Mouse (Mus musculus) myocyte (in vitro differentiated cells): ENCODE measurements around the gene Hes7. TPM values are rescaled to one million over a fixed set of nuclear protein-coding genes. Genes with fewer than 3 reads are reported as not detected.

Experiments used
- H3K27me3 ChIP-seq: one replicate; pipeline ENCODE4 v1.6.1; 2011; ENCODE audit not compliant: control insufficient read depth, insufficient read depth, insufficient read length
- H3K36me3 ChIP-seq: one replicate; pipeline ENCODE4 v1.6.1; 2011; ENCODE audit not compliant: control insufficient read depth, insufficient read depth
- H3K4me2 ChIP-seq: one replicate; pipeline ENCODE4 v1.6.1; 2011; ENCODE audit warnings: low read depth, control low read depth
- H3K4me3 ChIP-seq: one replicate; pipeline ENCODE4 v1.5.1; 2011; ENCODE audit warnings: mild to moderate bottlenecking, control low read depth, moderate library complexity
- H3K79me2 ChIP-seq: one replicate; pipeline ENCODE4 v1.6.1; 2011; ENCODE audit not compliant: control insufficient read depth, insufficient read depth
- H3ac ChIP-seq: one replicate; pipeline ENCODE4 v1.6.1; 2011; ENCODE audit not compliant: control insufficient read depth, insufficient read length
- CEBPB ChIP-seq: IDR thresholded peaks from 2 replicates; pipeline ENCODE4 v1.6.1; 2011; ENCODE audit warnings: mild to moderate bottlenecking, moderate library complexity; ENCODE audit not compliant: poor library complexity, insufficient read depth, severe bottlenecking
- E2F4 ChIP-seq: IDR thresholded peaks from one replicate; pipeline ENCODE4 v1.6.1; 2011; ENCODE audit warnings: mild to moderate bottlenecking, control low read depth, moderate library complexity; ENCODE audit not compliant: insufficient read depth
- MAX ChIP-seq: IDR thresholded peaks from one replicate; pipeline ENCODE4 v1.6.1; 2011; ENCODE audit warnings: low read depth, mild to moderate bottlenecking, control low read depth
- MYOD1 ChIP-seq, 3 experiments: IDR thresholded peaks; one replicate each; pipeline ENCODE4 v1.6.1; 2011; ENCODE audit warnings: control low read depth in 2 of 3, low read depth in 2 of 3, mild to moderate bottlenecking in 2 of 3, moderate library complexity in 1 of 3; ENCODE audit not compliant: insufficient read length in 2 of 3, control insufficient read depth in 1 of 3
- MYOG ChIP-seq, 3 experiments: IDR thresholded peaks; one replicate each; pipeline ENCODE4 v1.6.1; 2011; ENCODE audit warnings: control low read depth in 2 of 3, low read depth in 2 of 3, mild to moderate bottlenecking in 2 of 3; ENCODE audit not compliant: insufficient read length in 2 of 3, control insufficient read depth in 1 of 3, insufficient read depth in 1 of 3
- POLR2A ChIP-seq: IDR thresholded peaks from one replicate; pipeline ENCODE4 v1.6.1; 2011; ENCODE audit warnings: low read depth, mild to moderate bottlenecking, control low read depth, moderate library complexity; ENCODE audit not compliant: insufficient read length
- POLR2AphosphoS2 ChIP-seq: IDR thresholded peaks from one replicate; pipeline ENCODE4 v1.6.1; 2011; ENCODE audit warnings: low read depth, control low read depth; ENCODE audit not compliant: insufficient read length
- REST ChIP-seq: IDR thresholded peaks from one replicate; pipeline ENCODE4 v1.6.1; 2011; ENCODE audit warnings: mild to moderate bottlenecking, control low read depth, moderate library complexity; ENCODE audit not compliant: insufficient read depth, insufficient read length
- SRF ChIP-seq: IDR thresholded peaks from one replicate; pipeline ENCODE4 v1.6.1; 2011; ENCODE audit warnings: low read depth; ENCODE audit not compliant: control insufficient read depth, insufficient read length
- TCF12 ChIP-seq: IDR thresholded peaks from one replicate; pipeline ENCODE4 v1.6.1; 2011; ENCODE audit warnings: mild to moderate bottlenecking, control low read depth; ENCODE audit not compliant: poor library complexity, insufficient read depth, severe bottlenecking
- TCF3 ChIP-seq: IDR thresholded peaks from one replicate; pipeline ENCODE4 v1.6.1; 2011; ENCODE audit warnings: low read depth, control low read depth; ENCODE audit not compliant: insufficient read length
- USF1 ChIP-seq: IDR thresholded peaks from one replicate; pipeline ENCODE4 v1.6.1; 2011; ENCODE audit warnings: low read depth, mild to moderate bottlenecking, control low read depth, moderate library complexity
- polyA plus RNA-seq: library from polyadenylated mRNA; unstranded; fragments of >200 nt; fragmentation: generic; extraction: Trizol; gene quantifications from one replicate; pipeline ENCODE4 v1.2.1, GENCODE M21; 2012; ENCODE audit warnings: missing spikeins

Hes7 gene
- polyA plus RNA-seq, 1 experiment: 0.28 TPM

DNA sequence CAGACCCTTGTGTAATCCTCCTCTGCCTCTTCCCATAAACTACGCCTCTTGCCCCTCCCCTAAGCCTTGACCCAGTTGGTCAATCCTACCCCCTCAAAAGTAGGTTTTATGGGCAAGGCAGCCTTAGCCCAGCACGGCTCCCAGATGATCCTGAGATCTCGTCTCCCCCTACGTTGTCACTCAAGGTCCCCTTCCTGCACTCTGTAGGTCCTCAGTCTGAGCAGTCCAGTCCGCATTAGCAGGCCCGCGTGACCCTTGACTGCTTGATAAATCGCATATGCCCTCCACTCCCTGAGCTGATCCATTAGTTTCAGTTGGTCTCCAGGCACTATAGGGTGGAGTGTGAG lies 14.4 kb downstream of the Hes7 start:
- Histone ChIP-seq H3K79me2 (no peaks in the 10 kb centered on the region), H3K4me3 (no peak overlapping the region)

DNA sequence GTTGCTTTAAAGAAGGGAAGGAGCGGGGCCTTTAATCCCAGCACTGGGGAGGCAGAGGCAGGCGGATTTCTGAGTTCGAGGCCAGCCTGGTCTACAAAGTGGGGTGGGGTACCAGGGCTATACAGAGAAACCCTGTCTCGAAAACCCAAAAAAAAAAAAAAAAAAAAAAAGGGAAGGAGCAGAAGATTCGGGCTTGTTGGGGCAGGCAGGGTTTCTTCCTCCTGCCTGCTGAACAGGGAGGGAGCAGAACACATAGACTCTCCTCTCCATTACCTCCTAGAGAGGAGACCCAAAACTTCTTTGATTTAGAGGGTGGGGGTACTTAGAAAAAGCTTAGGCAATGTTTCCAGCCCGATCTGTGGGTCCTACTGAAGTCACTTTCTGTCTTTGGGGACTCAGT lies 15.2 kb downstream of the Hes7 start:
- H3K4me3 ChIP-seq: no peak overlapping the region
- H3ac ChIP-seq: no peak overlapping the region
- no peaks in the 10 kb centered on the region for H3K36me3 ChIP-seq
- H3K4me2 ChIP-seq: no peak overlapping the region
- no peak for TF ChIP-seq MAX
- no peak for TF ChIP-seq POLR2AphosphoS2
- TF ChIP-seq REST: no peak
- TF ChIP-seq TCF3: no peak
- TF ChIP-seq E2F4: no peak
- no peak for TF ChIP-seq USF1
- no peak for TF ChIP-seq MYOG (IDR thresholded peaks at IDR 0.05; ENCODE audit: control insufficient read depth in 1 of 3, insufficient read depth in 1 of 3, insufficient read length in 2 of 3, low read depth in 2 of 3)
- TF ChIP-seq MYOD1 (IDR thresholded peaks at IDR 0.05; ENCODE audit: control insufficient read depth in 1 of 3, insufficient read length in 2 of 3, low read depth in 2 of 3): no peak
- no peak for TF ChIP-seq TCF12
- no peak for TF ChIP-seq CEBPB
- TF ChIP-seq SRF: no peak
- peaks cover 10% of the 10 kb centered on the region for H3K27me3 ChIP-seq
- H3K79me2 ChIP-seq: no peaks in the 10 kb centered on the region

More for the DNA sequence above, 14.4 kb downstream of the Hes7 start:
- no peak overlapping the region for H3ac ChIP-seq
- TF ChIP-seq TCF12 (no peak), USF1 (no peak), MAX (no peak), SRF (no peak), REST (no peak), CEBPB (no peak), E2F4 (no peak), MYOD1 (IDR thresholded peaks at IDR 0.05; ENCODE audit: control insufficient read depth in 1 of 3, insufficient read length in 2 of 3, low read depth in 2 of 3) (no peak), TCF3 (no peak), POLR2A (no peak), MYOG (IDR thresholded peaks at IDR 0.05; ENCODE audit: control insufficient read depth in 1 of 3, insufficient read depth in 1 of 3, insufficient read length in 2 of 3, low read depth in 2 of 3) (no peak), POLR2AphosphoS2 (no peak)
- H3K36me3 ChIP-seq: no peaks in the 10 kb centered on the region
- H3K27me3 ChIP-seq: peaks cover 10% of the 10 kb centered on the region
- no peak overlapping the region for H3K4me2 ChIP-seq

GRCm38 (mm10) chr11:69147546-69147945 lies 27.3 kb downstream of the Hes7 start:
- H3ac ChIP-seq: no peak overlapping the region
- no peaks in the 10 kb centered on the region for H3K36me3 ChIP-seq
- no peak overlapping the region for H3K4me3 ChIP-seq
- H3K27me3 ChIP-seq: peaks cover 27% of the 10 kb centered on the region
- TF ChIP-seq POLR2AphosphoS2 (no peak), CEBPB (no peak), MYOG (IDR thresholded peaks at IDR 0.05; ENCODE audit: control insufficient read depth in 1 of 3, insufficient read depth in 1 of 3, insufficient read length in 2 of 3, low read depth in 2 of 3) (no peak), USF1 (no peak), REST (no peak), TCF3 (no peak), MYOD1 (IDR thresholded peaks at IDR 0.05; ENCODE audit: control insufficient read depth in 1 of 3, insufficient read length in 2 of 3, low read depth in 2 of 3) (no peak), SRF (no peak)
- no peak overlapping the region for H3K4me2 ChIP-seq
- no peaks in the 10 kb centered on the region for H3K79me2 ChIP-seq

- peaks cover 18% of the 10 kb centered on the region for H3K27me3 ChIP-seq
- H3K79me2 ChIP-seq: no peaks in the 10 kb centered on the region
- H3K4me2 ChIP-seq: no peak overlapping the region
- TF ChIP-seq POLR2AphosphoS2 (no peak), CEBPB (no peak), USF1 (no peak), REST (no peak), MAX (no peak), POLR2A (no peak), TCF3 (no peak), MYOG (IDR thresholded peaks at IDR 0.05; ENCODE audit: control insufficient read depth in 1 of 3, insufficient read depth in 1 of 3, insufficient read length in 2 of 3, low read depth in 2 of 3) (no peak), MYOD1 (IDR thresholded peaks at IDR 0.05; ENCODE audit: control insufficient read depth in 1 of 3, insufficient read length in 2 of 3, low read depth in 2 of 3) (no peak), TCF12 (no peak), SRF (no peak), E2F4 (no peak)
- no peaks in the 10 kb centered on the region for H3K36me3 ChIP-seq
- no peak overlapping the region for H3K4me3 ChIP-seq
- no peak overlapping the region for H3ac ChIP-seq
These were observed 28.3 kb downstream of the Hes7 start for GRCm38 (mm10) chr11:69148451-69148960.

DNA sequence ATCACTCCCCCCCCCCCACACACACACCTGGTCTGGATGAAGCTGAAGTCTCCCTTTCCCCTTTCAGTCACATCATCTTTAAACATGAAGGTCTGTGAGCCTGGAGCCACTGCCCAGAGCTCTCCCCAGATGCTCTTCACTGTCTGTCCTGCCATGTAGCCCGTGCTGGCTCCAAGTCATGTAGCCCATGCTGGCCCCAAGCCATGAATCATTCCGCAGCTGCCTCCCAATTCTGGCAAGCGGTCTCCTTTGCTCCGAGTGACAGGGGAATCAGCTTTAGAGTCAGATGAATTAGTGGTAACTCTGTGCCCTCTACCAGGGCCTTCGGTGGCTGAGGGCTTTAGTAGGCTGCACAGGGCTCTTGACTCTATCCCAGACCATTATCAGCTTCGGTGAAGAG lies 29.5 kb downstream of the Hes7 start:
- no peak for TF ChIP-seq E2F4
- Histone ChIP-seq H3K79me2 (no peaks in the 10 kb centered on the region), H3K4me2 (peak overlapping the region; percentile 47), H3K27me3 (peaks cover 19% of the 10 kb centered on the region), H3K36me3 (no peaks in the 10 kb centered on the region), H3K4me3 (no peak overlapping the region), H3ac (no peak overlapping the region)
